Mouse (Mus musculus) olfactory bulb, adult 2 months (tissue): ENCODE measurements around the gene Suclg2. TPM values are rescaled to one million over a fixed set of nuclear protein-coding genes. Genes with fewer than 3 reads are reported as not detected.

Experiments used
- H3K27ac ChIP-seq: fragments of 200-500 bp; 2 replicates; pipeline ENCODE4 v1.5.1; 2012; ENCODE audit warnings: low read depth, low read length; ENCODE audit not compliant: insufficient read depth
- H3K4me1 ChIP-seq: fragments of 200-500 bp; 2 replicates; pipeline ENCODE4 v1.6.1; 2012; ENCODE audit warnings: low read length; ENCODE audit not compliant: control insufficient read depth, insufficient read depth
- H3K4me3 ChIP-seq: fragments of 200-500 bp; 2 replicates; pipeline ENCODE4 v1.5.1; 2012; ENCODE audit warnings: mild to moderate bottlenecking, low read depth, low read length, moderate library complexity; ENCODE audit not compliant: insufficient read depth
- CTCF ChIP-seq: fragments of 200-500 bp; IDR thresholded peaks from 2 replicates; pipeline ENCODE4 v1.5.1; 2012; ENCODE audit warnings: low read depth, mild to moderate bottlenecking, low read length, moderate library complexity; ENCODE audit not compliant: insufficient read depth
- POLR2A ChIP-seq: fragments of 200-500 bp; IDR thresholded peaks from 2 replicates; pipeline ENCODE4 v1.6.1; 2012; ENCODE audit warnings: mild to moderate bottlenecking, low read depth, low read length, moderate library complexity; ENCODE audit not compliant: insufficient read depth
- WGBS: fragments of 180-500 bp; shearing (Covaris S2); methylation state at CpG from one replicate; pipeline ENCODE4 v1.1.7; 2018; 5-methylcytosine and 5-hydroxymethylcytosine counted together
- polyA plus RNA-seq: library from polyadenylated mRNA; stranded (reverse); fragments of >200 nt; gene quantifications from 2 replicates; pipeline ENCODE4 v1.2.4, GENCODE M21; 2012; ENCODE audit warnings: low replicate concordance; ENCODE audit not compliant: missing spikeins, insufficient read depth, insufficient read length

Gene Suclg2
- polyA plus RNA-seq, 1 experiment = not detected

- WGBS = 59% methylated on average over 6 of the region's 6 CpGs
- Histone ChIP-seq H3K4me1 (no peaks in the 10 kb centered on the region), H3K27ac (no peak overlapping the region), H3K4me3 (no peak overlapping the region)
- TF ChIP-seq POLR2A = no peak
- no peak for TF ChIP-seq CTCF
These were observed 67.2 kb downstream of the Suclg2 start for GRCm38 (mm10) chr6:95651391-95651876.

GRCm38 (mm10) chr6:95650082-95650722, 68.4 kb downstream of the Suclg2 start:
- H3K4me1 ChIP-seq = no peaks in the 10 kb centered on the region
- TF ChIP-seq POLR2A (no peak), CTCF (no peak)
- H3K4me3 ChIP-seq = no peak overlapping the region
- no peak overlapping the region for H3K27ac ChIP-seq
- WGBS = 76% methylated on average over 13 of the region's 13 CpGs

GRCm38 (mm10) chr6:95649123-95649663, 69.4 kb downstream of the Suclg2 start:
- Histone ChIP-seq H3K4me1 (no peaks in the 10 kb centered on the region), H3K27ac (no peak overlapping the region), H3K4me3 (no peak overlapping the region)
- TF ChIP-seq CTCF (no peak), POLR2A (no peak)
- WGBS = 85% methylated on average over 10 of the region's 10 CpGs

- Histone ChIP-seq H3K4me3 (no peak overlapping the region), H3K4me1 (no peaks in the 10 kb centered on the region), H3K27ac (no peak overlapping the region)
- TF ChIP-seq POLR2A = no peak
- no peak for TF ChIP-seq CTCF
- WGBS = 96% methylated on average over 2 of the region's 2 CpGs
These were observed 81.2 kb downstream of the Suclg2 start for GRCm38 (mm10) chr6:95637416-95637815.

GRCm38 (mm10) chr6:95635411-95635810, 83.2 kb downstream of the Suclg2 start:
- WGBS = 89% methylated on average over 2 of the region's 2 CpGs
- Histone ChIP-seq H3K4me1 (no peaks in the 10 kb centered on the region), H3K27ac (no peak overlapping the region), H3K4me3 (no peak overlapping the region)
- TF ChIP-seq CTCF = no peak
- no peak for TF ChIP-seq POLR2A

- WGBS = 92% methylated on average over 7 of the region's 7 CpGs
- TF ChIP-seq CTCF = no peak
- no peaks in the 10 kb centered on the region for H3K4me1 ChIP-seq
- H3K4me3 ChIP-seq = no peak overlapping the region
- no peak overlapping the region for H3K27ac ChIP-seq
These were observed 89.5 kb downstream of the Suclg2 start for GRCm38 (mm10) chr6:95629071-95629470.

- WGBS = 79% methylated on average over 2 of the region's 2 CpGs
- Histone ChIP-seq H3K27ac (no peak overlapping the region), H3K4me3 (no peak overlapping the region), H3K4me1 (no peaks in the 10 kb centered on the region)
- TF ChIP-seq CTCF = no peak
- no peak for TF ChIP-seq POLR2A
These were observed 96.8 kb downstream of the Suclg2 start for GRCm38 (mm10) chr6:95621821-95622220.

- TF ChIP-seq POLR2A = no peak
- no peak for TF ChIP-seq CTCF
- Histone ChIP-seq H3K27ac (no peak overlapping the region), H3K4me1 (no peaks in the 10 kb centered on the region), H3K4me3 (no peak overlapping the region)
- WGBS = 92% methylated on average over 4 of the region's 4 CpGs
These were observed 97.8 kb downstream of the Suclg2 start for GRCm38 (mm10) chr6:95620804-95621203.

GRCm38 (mm10) chr6:95619817-95620216, 98.8 kb downstream of the Suclg2 start:
- Histone ChIP-seq H3K27ac (no peak overlapping the region), H3K4me1 (no peaks in the 10 kb centered on the region), H3K4me3 (no peak overlapping the region)
- no peak for TF ChIP-seq POLR2A
- no peak for TF ChIP-seq CTCF

GRCm38 (mm10) chr6:95618434-95618833, 100.2 kb downstream of the Suclg2 start:
- WGBS = 93% methylated on average over 4 of the region's 4 CpGs
- no peak overlapping the region for H3K27ac ChIP-seq
- TF ChIP-seq CTCF (no peak), POLR2A (no peak)
- H3K4me1 ChIP-seq = no peaks in the 10 kb centered on the region
- H3K4me3 ChIP-seq = no peak overlapping the region
